Mouse (Mus musculus): ENCODE data around the gene Asmt. TPM values are rescaled to one million over a fixed set of nuclear protein-coding genes. Genes with fewer than 3 reads are reported as not detected.

Gene Asmt
- not detected in 2 replicates for polyA plus RNA-seq (2016; fragmentation: Nextera tagmentation; extraction: Ambion mirVana)

DNA sequence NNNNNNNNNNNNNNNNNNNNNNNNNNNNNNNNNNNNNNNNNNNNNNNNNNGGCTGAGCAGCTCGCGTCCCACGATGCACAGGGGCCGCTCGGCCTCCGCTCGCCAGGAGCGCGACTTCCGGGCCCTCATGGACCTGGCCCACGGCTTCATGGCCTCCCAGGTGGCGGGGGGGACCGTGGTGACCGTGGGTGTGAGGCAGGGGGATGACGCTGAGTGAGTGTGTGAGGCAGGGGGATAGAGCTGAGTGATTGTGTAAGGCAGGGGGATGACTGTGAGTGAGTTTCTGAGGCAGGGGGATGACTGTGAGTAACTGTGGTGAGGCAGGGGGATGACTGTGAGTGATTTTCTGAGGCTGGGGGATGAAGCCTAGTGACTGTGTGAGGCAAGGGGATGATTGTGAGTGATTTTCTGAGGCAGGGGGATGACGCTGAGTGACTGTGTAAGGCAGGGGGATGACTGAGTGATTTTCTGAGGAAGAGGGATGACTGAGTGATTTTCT is at the start of gene Asmt:
Asmt (plus strand) TSS at position 51 of the 499 bp plus-strand sequence.
- peaks cover 48% of the 10 kb centered on the region for H3K9me3 ChIP-seq
- ATAC-seq (ENCODE audit: low FRiP score, low read depth), result peak; percentile 51; the same call in 1 of the 2 replicates
- H3K4me3 ChIP-seq, result no peak within 1 kb of the TSS
- no peaks in the 10 kb centered on the region for H3K27me3 ChIP-seq
- peaks cover 44% of the 10 kb centered on the region for H3K36me3 ChIP-seq
- no peaks in the 10 kb centered on the region for H3K4me1 ChIP-seq
- H3K4me2 ChIP-seq (replicated peaks), result no peak within 1 kb of the TSS
- 91% methylated on average over 13 of the region's 16 CpGs for WGBS
- H3K9ac ChIP-seq (replicated peaks), result no peak within 1 kb of the TSS
- no peak within 1 kb of the TSS for H3K27ac ChIP-seq (replicated peaks)

DNA sequence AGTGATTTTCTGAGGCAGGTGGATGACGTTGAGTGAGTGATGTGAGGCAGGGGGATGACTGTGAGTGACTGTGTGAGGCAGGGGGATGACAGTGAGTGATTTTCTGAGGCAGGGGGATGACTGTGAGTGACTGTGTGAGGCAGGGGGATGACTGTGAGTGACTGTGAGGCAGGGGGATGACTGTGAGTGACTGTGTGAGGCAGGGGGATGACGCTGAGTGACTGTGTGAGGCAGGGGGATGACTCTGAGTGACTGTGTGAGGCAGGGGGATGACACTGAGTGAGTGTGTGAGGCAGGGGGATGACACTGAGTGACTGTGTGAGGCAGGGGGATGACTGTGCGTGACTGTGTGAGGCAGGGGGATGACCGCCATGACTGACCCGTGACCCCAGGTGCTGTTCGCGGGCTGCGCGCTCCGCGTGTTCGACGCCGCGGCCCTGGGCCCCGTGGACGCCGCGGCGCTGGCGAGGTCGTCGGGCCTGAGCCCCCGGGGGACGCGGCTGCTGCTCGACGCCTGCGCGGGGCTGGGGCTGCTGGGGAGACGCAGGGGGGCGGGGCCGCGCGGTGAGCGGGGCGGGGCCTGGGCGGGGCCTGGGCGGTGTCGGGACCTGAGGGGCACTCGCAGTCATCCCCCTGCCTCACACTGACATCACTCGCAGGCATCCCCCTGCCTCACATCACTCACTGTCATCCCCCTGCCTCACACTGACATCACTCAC is 948 bp downstream of the Asmt start:
- Histone ChIP-seq H3K36me3 (peaks cover 44% of the 10 kb centered on the region), H3K9me3 (peaks cover 50% of the 10 kb centered on the region), H3K4me1 (no peaks in the 10 kb centered on the region), H3K4me3 (no peak overlapping the region), H3K27me3 (no peaks in the 10 kb centered on the region), H3K4me2 (replicated peaks) (no peak overlapping the region), H3K27ac (replicated peaks) (no peak overlapping the region), H3K9ac (replicated peaks) (no peak overlapping the region)
- 65% methylated on average over 30 of the region's 42 CpGs for WGBS
- peak; percentile 84 for ATAC-seq (ENCODE audit: low FRiP score, low read depth)

DNA sequence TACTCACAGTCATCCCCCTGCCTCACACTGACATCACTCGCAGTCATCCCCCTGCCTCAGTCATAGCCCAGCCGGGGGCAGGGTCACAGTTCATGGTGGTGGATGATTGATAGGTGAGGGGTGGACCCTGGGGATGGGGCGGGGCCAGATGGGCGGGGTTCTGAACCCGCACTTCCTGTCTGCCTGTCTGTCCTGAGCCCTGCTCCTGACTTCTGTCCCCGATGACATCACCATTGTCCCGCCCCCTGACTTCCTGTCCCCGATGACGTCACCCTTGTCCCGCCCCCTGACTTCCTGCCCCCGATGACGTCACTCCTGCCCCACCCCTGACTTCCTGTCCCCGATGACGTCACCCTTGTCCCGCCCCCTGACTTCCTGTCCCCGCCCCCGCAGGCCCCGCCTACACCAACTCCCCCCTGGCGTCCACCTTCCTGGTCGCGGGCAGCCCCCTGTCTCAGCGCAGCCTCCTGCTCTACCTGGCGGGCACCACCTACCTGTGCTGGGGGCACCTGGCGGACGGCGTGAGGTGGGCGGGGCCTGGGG is 1.9 kb downstream of the Asmt start:
- Histone ChIP-seq H3K4me1 (no peaks in the 10 kb centered on the region), H3K9ac (replicated peaks) (no peak overlapping the region), H3K27ac (replicated peaks) (no peak overlapping the region), H3K9me3 (peaks cover 50% of the 10 kb centered on the region), H3K4me2 (replicated peaks) (no peak overlapping the region), H3K36me3 (peaks cover 44% of the 10 kb centered on the region), H3K27me3 (no peaks in the 10 kb centered on the region), H3K4me3 (peak overlapping the region; percentile 22; the same call in 1 of the 2 replicates)
- peak; percentile 76 for ATAC-seq (ENCODE audit: low FRiP score, low read depth)
- 77% methylated on average over 25 of the region's 27 CpGs for WGBS

DNA sequence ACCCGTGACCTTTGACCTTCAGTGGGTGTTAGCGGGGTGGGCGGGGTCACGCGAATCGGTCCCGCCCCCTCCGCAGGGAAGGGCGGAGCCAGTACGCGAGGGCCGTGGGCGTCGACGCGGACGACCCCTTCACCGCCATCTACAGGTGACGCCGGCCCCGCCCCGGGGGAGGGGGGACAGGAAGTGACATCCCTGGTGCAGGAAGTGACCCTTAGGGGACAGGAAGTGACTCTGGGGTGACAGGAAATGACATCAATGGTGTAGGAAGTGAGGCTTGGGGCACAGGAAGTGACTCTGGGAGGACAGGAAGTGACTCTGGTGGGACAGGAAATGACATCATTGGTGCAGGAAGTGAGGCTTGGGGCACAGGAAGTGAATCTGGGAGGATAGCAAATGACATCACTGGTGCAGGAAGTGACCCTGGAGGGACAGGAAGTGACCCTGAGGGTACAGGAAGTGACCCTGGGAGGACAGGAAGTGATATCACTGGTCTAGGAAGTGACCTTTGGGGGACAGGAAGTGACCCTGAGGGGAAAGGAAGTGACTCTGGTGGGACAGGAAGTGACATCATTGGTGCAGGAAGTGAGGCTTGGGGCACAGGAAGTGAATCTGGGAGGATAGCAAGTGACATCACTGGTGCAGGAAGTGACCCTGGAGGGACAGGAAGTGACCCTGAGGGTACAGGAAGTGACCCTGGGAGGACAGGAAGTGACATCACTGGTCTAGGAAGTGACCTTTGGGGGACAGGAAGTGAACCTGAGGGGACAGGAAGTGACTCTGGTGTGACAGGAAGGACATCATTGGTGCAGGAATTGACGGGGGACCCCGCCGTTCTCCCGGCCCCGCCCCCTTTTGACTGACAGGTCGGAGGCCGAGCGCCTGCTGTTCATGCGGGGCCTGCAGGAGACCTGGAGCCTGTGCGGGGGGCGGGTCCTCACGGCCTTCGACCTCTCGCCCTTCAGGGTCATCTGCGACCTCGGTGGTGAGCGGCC is 2.7 kb downstream of the Asmt start:
- H3K9me3 ChIP-seq, result peaks cover 50% of the 10 kb centered on the region
- no peak overlapping the region for H3K27ac ChIP-seq (replicated peaks)
- no peak overlapping the region for H3K4me3 ChIP-seq
- no peak overlapping the region for H3K9ac ChIP-seq (replicated peaks)
- 89% methylated on average over 39 of the region's 39 CpGs for WGBS
- peaks cover 44% of the 10 kb centered on the region for H3K36me3 ChIP-seq
- H3K4me1 ChIP-seq, result no peaks in the 10 kb centered on the region
- peak; percentile 32 for ATAC-seq (ENCODE audit: low FRiP score, low read depth)
- no peaks in the 10 kb centered on the region for H3K27me3 ChIP-seq
- H3K4me2 ChIP-seq (replicated peaks), result no peak overlapping the region

DNA sequence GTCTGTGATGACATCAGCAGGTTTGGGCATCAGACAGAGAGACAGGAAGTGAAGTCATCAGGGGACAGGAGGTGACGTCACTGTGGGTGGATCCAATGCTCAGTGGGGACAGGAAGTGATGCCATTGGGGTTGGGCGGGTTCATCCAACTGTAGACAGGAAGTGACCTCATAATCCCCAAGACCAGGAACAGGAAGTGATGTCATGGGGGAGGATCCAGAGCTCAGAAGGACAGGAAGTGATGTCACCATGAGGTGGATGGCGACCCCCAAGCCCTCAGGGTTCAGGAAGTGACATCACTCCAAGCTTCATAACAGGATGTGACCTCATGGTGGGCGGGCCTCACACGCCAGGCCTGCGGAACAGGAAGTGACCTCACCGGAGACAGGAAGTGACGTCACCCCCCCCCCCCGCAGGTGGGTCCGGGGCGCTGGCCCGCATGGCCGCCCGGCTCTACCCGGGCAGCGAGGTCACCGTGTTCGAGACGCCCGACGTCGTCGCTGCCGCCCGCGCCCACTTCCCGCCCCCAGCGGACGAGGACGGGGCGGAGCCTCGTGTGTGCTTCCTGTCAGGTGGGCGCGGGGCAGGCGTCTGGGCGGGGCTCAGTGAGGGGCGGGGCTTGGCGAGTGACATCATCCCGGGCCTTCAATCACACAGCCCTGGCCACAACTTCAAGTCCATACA is 3.6 kb downstream of the Asmt start:
- WGBS, result 93% methylated on average over 14 of the region's 39 CpGs
- peak; percentile 20; the same call in 1 of the 2 replicates for ATAC-seq (ENCODE audit: low FRiP score, low read depth)
- peaks cover 44% of the 10 kb centered on the region for H3K36me3 ChIP-seq
- no peak overlapping the region for H3K4me3 ChIP-seq
- no peak overlapping the region for H3K27ac ChIP-seq (replicated peaks)
- H3K9ac ChIP-seq (replicated peaks), result no peak overlapping the region
- H3K4me2 ChIP-seq (replicated peaks), result no peak overlapping the region
- no peaks in the 10 kb centered on the region for H3K27me3 ChIP-seq
- H3K4me1 ChIP-seq, result no peaks in the 10 kb centered on the region
- peaks cover 50% of the 10 kb centered on the region for H3K9me3 ChIP-seq

DNA sequence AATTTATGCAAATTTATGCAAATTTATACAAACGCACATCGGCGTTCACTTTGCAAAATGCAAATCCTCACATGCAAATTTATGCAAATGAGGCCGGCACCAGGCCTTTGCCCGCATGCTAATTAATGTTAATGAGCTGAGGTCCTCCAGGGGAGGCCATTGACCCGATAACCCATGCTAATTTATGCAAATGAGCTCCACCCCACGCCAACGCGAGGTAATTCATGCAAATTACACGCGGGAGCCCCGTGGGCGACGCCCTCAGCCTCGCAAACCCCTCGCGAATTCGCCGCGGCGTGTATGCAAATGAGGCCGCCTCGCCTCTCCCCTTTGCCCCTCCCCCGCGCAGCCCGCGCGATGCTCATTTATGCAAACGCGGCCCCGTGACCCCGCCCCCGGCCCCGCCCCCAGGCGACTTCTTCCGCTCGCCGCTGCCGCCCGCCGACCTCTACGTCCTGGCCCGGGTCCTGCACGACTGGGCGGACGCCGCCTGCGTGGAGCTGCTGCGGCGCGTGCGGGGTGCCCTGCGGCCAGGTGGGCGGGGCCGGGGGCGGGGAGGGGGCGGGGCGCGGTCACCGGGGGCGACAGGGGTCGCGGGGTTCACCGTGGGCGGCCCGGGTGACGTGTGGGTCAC is 4.3 kb downstream of the Asmt start:
- Histone ChIP-seq H3K27me3 (no peaks in the 10 kb centered on the region), H3K36me3 (peaks cover 44% of the 10 kb centered on the region), H3K4me1 (no peaks in the 10 kb centered on the region), H3K4me3 (no peak overlapping the region), H3K9me3 (peaks cover 50% of the 10 kb centered on the region), H3K27ac (replicated peaks) (no peak overlapping the region), H3K9ac (replicated peaks) (no peak overlapping the region), H3K4me2 (replicated peaks) (no peak overlapping the region)
- no peak for ATAC-seq (ENCODE audit: low FRiP score, low read depth)
- WGBS, result 93% methylated on average over 53 of the region's 67 CpGs

DNA sequence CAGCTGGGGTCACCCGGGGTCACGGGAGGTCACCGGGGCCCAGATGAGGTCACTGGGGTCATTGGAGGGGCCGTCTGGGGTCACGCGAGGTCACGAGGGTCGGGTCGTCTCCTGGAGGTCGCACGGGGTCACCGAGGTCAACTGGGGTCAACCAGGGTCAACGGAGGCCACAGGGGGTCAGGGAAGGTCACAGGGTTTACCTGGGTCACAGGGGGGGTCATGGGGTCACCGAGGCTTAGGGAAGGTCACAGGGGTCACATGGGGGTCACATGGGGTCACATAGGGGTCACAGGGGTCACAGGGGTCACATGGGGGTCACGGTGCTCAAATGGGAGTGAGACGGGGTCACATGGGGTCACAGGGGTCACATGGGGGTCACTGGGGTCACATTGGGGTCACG is 4.8 kb downstream of the Asmt start:
- Histone ChIP-seq H3K4me1 (no peaks in the 10 kb centered on the region), H3K36me3 (peaks cover 44% of the 10 kb centered on the region), H3K4me3 (no peak overlapping the region), H3K27ac (replicated peaks) (no peak overlapping the region), H3K9me3 (peaks cover 50% of the 10 kb centered on the region), H3K27me3 (no peaks in the 10 kb centered on the region), H3K9ac (replicated peaks) (no peak overlapping the region), H3K4me2 (replicated peaks) (no peak overlapping the region)
- 97% methylated on average over 14 of the region's 17 CpGs for WGBS
- no peak for ATAC-seq (ENCODE audit: low FRiP score, low read depth)

DNA sequence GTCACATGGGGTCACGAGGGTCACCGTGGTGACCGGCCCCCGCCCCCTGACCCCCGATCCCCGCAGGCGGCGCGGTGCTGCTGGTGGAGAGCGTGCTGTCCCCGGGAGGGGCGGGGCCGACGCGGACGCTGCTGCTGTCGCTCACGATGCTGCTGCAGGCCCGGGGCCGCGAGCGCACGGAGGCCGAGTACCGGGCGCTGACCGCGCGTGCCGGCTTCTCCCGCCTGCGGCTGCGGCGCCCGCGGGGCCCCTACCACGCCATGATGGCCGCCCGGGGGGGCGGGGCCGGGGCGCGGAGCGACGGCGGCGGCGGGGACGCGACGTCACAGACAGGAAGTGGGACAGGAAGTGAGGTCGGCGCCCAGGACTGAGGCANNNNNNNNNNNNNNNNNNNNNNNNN is 5.2 kb downstream of the Asmt start:
- Histone ChIP-seq H3K27ac (replicated peaks) (no peak overlapping the region), H3K4me2 (replicated peaks) (no peak overlapping the region), H3K4me3 (no peak overlapping the region), H3K9ac (replicated peaks) (no peak overlapping the region), H3K4me1 (no peaks in the 10 kb centered on the region), H3K36me3 (peaks cover 42% of the 10 kb centered on the region), H3K27me3 (no peaks in the 10 kb centered on the region), H3K9me3 (peaks cover 48% of the 10 kb centered on the region)
- WGBS, result 97% methylated on average over 51 of the region's 53 CpGs
- ATAC-seq (ENCODE audit: low FRiP score, low read depth), result no peak

All from midbrain, embryonic 12.5 days (tissue).